Mouse (Mus musculus) MEL (cell line): ENCODE measurements at regions not wholly inside any gene's neighbourhood (a gene's known extent, or its start where the extent isn't known, plus 50 kb on each side); places are given as distances from the start of the nearest gene placed in this dataset.

Experiments
- DNase-seq: peaks from one replicate; pipeline ENCODE4 v3.0.0; 2011; ENCODE audit warnings: low read depth, low spot score
- H3K27ac ChIP-seq: 2 replicates; pipeline ENCODE4 v1.5.1; 2012; ENCODE audit warnings: low read depth, mild to moderate bottlenecking, control low read depth, low read length, moderate library complexity; ENCODE audit not compliant: control insufficient read depth
- H3K27me3 ChIP-seq, 2 experiments: fragments of 150-350 bp in 1 of 2; sonication (generic) in 1 of 2; 2 replicates each; pipeline ENCODE4 v1.6.1; 2012; ENCODE audit warnings: low read length in 2 of 2, mild to moderate bottlenecking in 2 of 2, improper control_type of control experiment in 1 of 2, moderate library complexity in 1 of 2; ENCODE audit not compliant: insufficient read depth in 2 of 2, control insufficient read depth in 1 of 2
- H3K36me3 ChIP-seq, 2 experiments: 2 replicates each; pipeline ENCODE4 v1.6.1; 2012 to 2014; ENCODE audit warnings: low read length in 2 of 2, improper control_type of control experiment in 1 of 2, inconsistent platforms in 1 of 2, mild to moderate bottlenecking in 1 of 2; ENCODE audit not compliant: insufficient read depth in 2 of 2, control insufficient read depth in 1 of 2
- H3K4me1 ChIP-seq, 2 experiments: fragments of 150-350 bp in 1 of 2; sonication (generic) in 1 of 2; 2 replicates each; pipeline ENCODE4 v1.6.1; 2012; ENCODE audit warnings: low read length in 2 of 2, improper control_type of control experiment in 1 of 2, mild to moderate bottlenecking in 1 of 2; ENCODE audit not compliant: insufficient read depth in 2 of 2, control insufficient read depth in 1 of 2
- H3K4me3 ChIP-seq, 2 experiments: fragments of 150-350 bp in 1 of 2; sonication (generic) in 1 of 2; 2 replicates each; pipeline ENCODE4 v1.5.1; 2012; ENCODE audit warnings: low read depth in 2 of 2, low read length in 2 of 2, mild to moderate bottlenecking in 2 of 2, moderate library complexity in 2 of 2, control low read depth in 1 of 2, improper control_type of control experiment in 1 of 2; ENCODE audit not compliant: control insufficient read depth in 1 of 2, insufficient read depth in 1 of 2
- H3K79me2 ChIP-seq: 2 replicates; pipeline ENCODE4 v1.6.1; 2012; ENCODE audit warnings: mild to moderate bottlenecking, low read length, moderate library complexity; ENCODE audit not compliant: control insufficient read depth, poor library complexity, insufficient read depth
- H3K9ac ChIP-seq: 2 replicates; pipeline ENCODE4 v1.6.1; 2012; ENCODE audit warnings: low read depth, mild to moderate bottlenecking, control low read depth, low read length, moderate library complexity; ENCODE audit not compliant: control insufficient read depth, poor library complexity, severe bottlenecking
- H3K9me3 ChIP-seq: fragments of 150-350 bp; sonication (generic); replicated peaks from 2 replicates; pipeline ENCODE4 v1.6.1; 2012; ENCODE audit warnings: mild to moderate bottlenecking, low read length, improper control_type of control experiment, moderate library complexity; ENCODE audit not compliant: insufficient read depth
- BHLHE40 ChIP-seq: IDR thresholded peaks from 2 replicates; pipeline ENCODE4 v1.6.1; 2012; ENCODE audit warnings: low read depth, mild to moderate bottlenecking, inconsistent platforms, low read length, improper control_type of control experiment, borderline replicate concordance
- E2F4 ChIP-seq: IDR thresholded peaks from 2 replicates; pipeline ENCODE4 v1.6.1; 2011; ENCODE audit warnings: low read depth, low read length, improper control_type of control experiment, borderline replicate concordance
- EP300 ChIP-seq, 2 experiments: IDR thresholded peaks; 2 replicates each; pipeline ENCODE4 v1.6.1; 2011; ENCODE audit warnings: improper control_type of control experiment in 2 of 2, low read length in 2 of 2, low read depth in 1 of 2, mild to moderate bottlenecking in 1 of 2
- ETS1 ChIP-seq: IDR thresholded peaks from 2 replicates; pipeline ENCODE4 v1.6.1; 2012; ENCODE audit warnings: low read depth, mild to moderate bottlenecking, inconsistent platforms, low read length, improper control_type of control experiment, moderate library complexity
- GABPA ChIP-seq: IDR thresholded peaks from 2 replicates; pipeline ENCODE4 v1.6.1; 2012; ENCODE audit warnings: low read depth, mild to moderate bottlenecking, inconsistent platforms, low read length, improper control_type of control experiment, moderate library complexity
- HCFC1 ChIP-seq: IDR thresholded peaks from 2 replicates; pipeline ENCODE4 v1.6.1; 2012; ENCODE audit warnings: low read depth, mild to moderate bottlenecking, inconsistent platforms, low read length, improper control_type of control experiment, moderate library complexity
- JUND ChIP-seq: IDR thresholded peaks from 2 replicates; pipeline ENCODE4 v1.6.1; 2011; ENCODE audit warnings: low read depth, mild to moderate bottlenecking, improper control_type of control experiment, low read length
- KAT2A ChIP-seq: conservative IDR thresholded peaks from 2 replicates; pipeline ENCODE4 v1.6.1; 2012; ENCODE audit warnings: low read depth, low read length, improper control_type of control experiment, inconsistent platforms
- MAFK ChIP-seq: IDR thresholded peaks from 2 replicates; pipeline ENCODE4 v1.6.1; 2011; ENCODE audit warnings: low read depth, mild to moderate bottlenecking, low read length, improper control_type of control experiment, borderline replicate concordance
- MAZ ChIP-seq: IDR thresholded peaks from 2 replicates; pipeline ENCODE4 v1.6.1; 2012; ENCODE audit warnings: low read depth, mild to moderate bottlenecking, inconsistent platforms, low read length, improper control_type of control experiment
- MYB ChIP-seq: IDR thresholded peaks from 2 replicates; pipeline ENCODE4 v1.6.1; 2011; ENCODE audit warnings: mild to moderate bottlenecking, low read depth, low read length, improper control_type of control experiment
- MYC ChIP-seq: IDR thresholded peaks from 2 replicates; pipeline ENCODE4 v1.6.1; 2011; ENCODE audit warnings: low read depth, mild to moderate bottlenecking, low read length, improper control_type of control experiment, moderate library complexity
- NELFE ChIP-seq: IDR thresholded peaks from 2 replicates; pipeline ENCODE4 v1.6.1; 2011; ENCODE audit warnings: low read depth, low read length, improper control_type of control experiment
- NRF1 ChIP-seq: IDR thresholded peaks from 2 replicates; pipeline ENCODE4 v1.6.1; 2014; ENCODE audit warnings: low read depth, mild to moderate bottlenecking, inconsistent platforms, low read length, improper control_type of control experiment, moderate library complexity; ENCODE audit not compliant: poor library complexity, insufficient read depth, severe bottlenecking
- POLR2AphosphoS5 ChIP-seq: IDR thresholded peaks from 2 replicates; pipeline ENCODE4 v1.6.1; 2012; ENCODE audit warnings: low read depth, borderline replicate concordance, mild to moderate bottlenecking, inconsistent platforms, low read length, moderate library complexity, mixed read lengths
- RCOR1 ChIP-seq: IDR thresholded peaks from 2 replicates; pipeline ENCODE4 v1.6.1; 2012; ENCODE audit warnings: low read depth, mild to moderate bottlenecking, inconsistent platforms, low read length, improper control_type of control experiment
- SIN3A ChIP-seq: IDR thresholded peaks from 2 replicates; pipeline ENCODE4 v1.6.1; 2012; ENCODE audit warnings: low read length, improper control_type of control experiment, inconsistent platforms
- SMC3 ChIP-seq: IDR thresholded peaks from 2 replicates; pipeline ENCODE4 v1.6.1; 2011; ENCODE audit warnings: low read depth, low read length, improper control_type of control experiment
- TAL1 ChIP-seq: IDR thresholded peaks from 2 replicates; pipeline ENCODE4 v1.6.1; 2012; ENCODE audit warnings: mild to moderate bottlenecking, inconsistent platforms, low read length, moderate library complexity, mixed read lengths
- USF2 ChIP-seq, 2 experiments: IDR thresholded peaks; 2 replicates each; pipeline ENCODE4 v1.6.1; 2011 to 2012; ENCODE audit warnings: improper control_type of control experiment in 2 of 2, low read length in 2 of 2, borderline replicate concordance in 1 of 2, inconsistent platforms in 1 of 2, low read depth in 1 of 2, mild to moderate bottlenecking in 1 of 2; ENCODE audit not compliant: insufficient read depth in 1 of 2
- ZC3H11A ChIP-seq: IDR thresholded peaks from 2 replicates; pipeline ENCODE4 v1.6.1; 2012; ENCODE audit warnings: low read depth, mild to moderate bottlenecking, inconsistent platforms, low read length, improper control_type of control experiment
- ZKSCAN1 ChIP-seq: IDR thresholded peaks from 2 replicates; pipeline ENCODE4 v1.6.1; 2012; ENCODE audit warnings: low read depth, mild to moderate bottlenecking, inconsistent platforms, low read length, improper control_type of control experiment, moderate library complexity
- ZNF384 ChIP-seq: IDR thresholded peaks from 2 replicates; pipeline ENCODE4 v1.6.1; 2012; ENCODE audit warnings: low read depth, mild to moderate bottlenecking, inconsistent platforms, low read length, improper control_type of control experiment

GRCm38 (mm10) chr17:59143760-59144157, 130.6 kb upstream of the Nudt12 start:
- Histone ChIP-seq H3K27me3 (no peaks in the 10 kb centered on the region), H3K36me3 (no peaks in the 10 kb centered on the region), H3K79me2 (no peaks in the 10 kb centered on the region), H3K9me3 (no peaks in the 10 kb centered on the region), H3K27ac (no peak overlapping the region), H3K4me1 (no peaks in the 10 kb centered on the region)
- DNase-seq, result no peak
- TF ChIP-seq SIN3A (no peak), KAT2A (no peak), USF2 (IDR thresholded peaks at IDR 0.05; ENCODE audit: borderline replicate concordance in 1 of 2, insufficient read depth in 1 of 2, low read depth in 1 of 2, low read length in 2 of 2) (no peak), MYC (no peak), BHLHE40 (no peak), SMC3 (no peak), GABPA (no peak), EP300 (IDR thresholded peaks at IDR 0.05; ENCODE audit: low read depth in 1 of 2, low read length in 2 of 2) (no peak), NELFE (no peak), ZC3H11A (no peak), HCFC1 (no peak), ETS1 (no peak), ZNF384 (no peak), E2F4 (no peak), MYB (no peak), JUND (no peak), POLR2AphosphoS5 (no peak), NRF1 (no peak), TAL1 (no peak)
- TF ChIP-seq, all 39 proteins: peak for 0
- H3K4me3 ChIP-seq, result no peak overlapping the region
- no peak overlapping the region for H3K9ac ChIP-seq

- H3K36me3 ChIP-seq, result no peaks in the 10 kb centered on the region
- no peak overlapping the region for H3K9ac ChIP-seq
- no peaks in the 10 kb centered on the region for H3K79me2 ChIP-seq
- TF ChIP-seq ZKSCAN1, result no peak
- TF ChIP-seq ETS1, result no peak
- no peak for TF ChIP-seq RCOR1
- no peak for TF ChIP-seq GABPA
- TF ChIP-seq SMC3, result no peak
- no peak for TF ChIP-seq MYB
- TF ChIP-seq MAZ, result no peak
- no peak for TF ChIP-seq JUND
- no peak for TF ChIP-seq TAL1
- TF ChIP-seq POLR2AphosphoS5, result no peak
- TF ChIP-seq MAFK, result no peak
- no peak for TF ChIP-seq EP300 (IDR thresholded peaks at IDR 0.05; ENCODE audit: low read depth in 1 of 2, low read length in 2 of 2)
- TF ChIP-seq, all 39 proteins: peak for 0
- H3K4me1 ChIP-seq, result no peaks in the 10 kb centered on the region
- H3K4me3 ChIP-seq, result no peak overlapping the region
- H3K9me3 ChIP-seq, result no peaks in the 10 kb centered on the region
- DNase-seq, result no peak
- H3K27me3 ChIP-seq, result no peaks in the 10 kb centered on the region
- H3K27ac ChIP-seq, result no peak overlapping the region
Measured at GRCm38 (mm10) chr17:59142995-59143759, 130.0 kb upstream of the Nudt12 start.
